Mouse (Mus musculus): ENCODE results near the gene Ppm1m. TPM values are rescaled to one million over a fixed set of nuclear protein-coding genes. Genes with fewer than 3 reads are reported as not detected.
A peak's percentile ranks its signal among the peaks of the same experiment; 100 is the strongest.

Ppm1m gene
- total RNA-seq, 4 experiments from 2014 or later, result 95.9 to 143 (median 121) TPM

DNA sequence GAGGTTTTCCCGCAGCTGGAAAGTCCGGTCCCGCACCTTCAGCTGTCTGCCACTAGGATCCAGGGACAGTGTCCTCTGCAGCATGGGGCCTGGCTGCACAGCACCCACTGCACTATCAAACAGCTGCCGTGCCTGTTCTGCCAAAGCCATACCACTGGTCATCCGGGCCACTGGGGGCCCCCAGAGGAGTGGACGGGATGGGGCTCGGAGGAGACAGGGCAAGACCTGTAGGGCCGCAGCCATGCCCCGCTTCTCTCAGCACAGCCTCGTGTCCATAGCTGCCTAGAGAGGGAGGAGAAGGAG, 42.0 kb downstream of the Ppm1m start:
- DNase-seq, result no peak

GRCm38 (mm10) chr9:106156921-106157622, 42.5 kb downstream of the Ppm1m start:
- no peak for DNase-seq

DNA sequence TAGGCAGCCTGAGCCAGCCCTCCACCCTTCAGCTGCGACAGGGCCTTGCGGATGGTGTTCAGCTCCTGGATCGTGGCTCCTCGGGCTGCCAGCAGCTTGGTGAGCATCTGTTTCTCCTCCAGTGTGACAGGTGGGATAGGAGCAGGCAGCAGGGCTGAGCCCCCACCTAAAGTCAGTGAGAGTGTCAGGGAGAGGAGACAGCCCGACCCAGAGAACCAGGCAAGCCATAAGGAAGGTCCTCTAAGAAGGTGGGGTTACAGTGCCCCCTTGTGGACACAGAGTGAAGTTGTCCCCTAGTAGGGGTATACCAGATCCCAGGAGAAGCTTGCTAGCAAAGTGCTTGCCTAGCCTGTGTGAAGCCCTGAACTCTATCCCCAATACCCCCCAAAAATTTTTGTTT, 43.1 kb downstream of the Ppm1m start:
- DNase-seq, result no peak

GRCm38 (mm10) chr9:106154106-106154505, 45.4 kb downstream of the Ppm1m start:
- peak; percentile 78 for DNase-seq

DNA sequence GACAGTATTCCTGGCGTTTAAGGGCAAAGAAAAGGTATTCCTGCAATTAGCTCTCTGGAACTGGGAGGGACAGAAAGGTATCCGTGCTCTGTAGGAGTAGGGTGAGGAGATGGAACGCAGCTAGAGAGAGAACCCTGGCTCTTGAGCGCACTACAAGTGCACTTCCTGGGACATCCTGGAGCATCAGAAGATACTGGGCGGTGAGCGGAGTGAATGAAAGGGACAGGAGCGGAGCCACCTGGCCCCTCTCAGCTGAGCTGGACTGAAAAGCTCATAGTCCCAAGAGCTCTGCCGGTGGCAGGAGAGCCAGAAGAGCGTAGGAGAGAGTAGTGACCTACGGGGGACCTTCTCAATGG, 50.2 kb downstream of the Ppm1m start:
- DNase-seq, result no peak

GRCm38 (mm10) chr9:106148541-106149398, 50.8 kb downstream of the Ppm1m start:
- no peak for DNase-seq

DNA sequence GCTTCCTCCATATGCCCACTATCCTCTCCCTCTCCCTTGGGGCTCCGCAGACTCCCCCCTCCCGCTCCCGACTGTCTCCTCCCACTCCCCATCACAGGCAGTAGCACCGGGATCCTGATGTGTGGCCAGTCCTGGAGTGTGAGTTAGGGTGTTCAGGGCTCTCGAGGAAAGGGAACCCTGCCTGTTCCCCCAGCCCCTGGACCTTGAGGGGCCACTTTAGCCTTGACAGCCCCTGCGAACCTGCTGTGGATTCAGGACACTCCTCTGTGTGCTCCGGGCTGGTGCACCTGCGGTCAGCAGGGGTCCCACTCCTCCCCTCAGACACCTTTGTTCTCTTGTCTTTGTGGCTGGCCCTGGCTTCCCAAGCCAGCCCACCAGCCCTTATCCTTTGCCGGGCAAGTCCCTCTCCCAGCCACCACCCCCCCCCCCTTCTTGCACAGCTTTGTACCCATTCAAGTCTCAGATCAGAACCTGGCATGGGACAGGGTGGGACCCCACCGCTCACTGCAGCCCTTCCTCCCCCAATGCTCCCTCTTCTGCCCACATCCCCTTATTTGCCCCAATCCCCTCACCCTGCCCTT, 51.6 kb downstream of the Ppm1m start:
- no peak for DNase-seq

DNA sequence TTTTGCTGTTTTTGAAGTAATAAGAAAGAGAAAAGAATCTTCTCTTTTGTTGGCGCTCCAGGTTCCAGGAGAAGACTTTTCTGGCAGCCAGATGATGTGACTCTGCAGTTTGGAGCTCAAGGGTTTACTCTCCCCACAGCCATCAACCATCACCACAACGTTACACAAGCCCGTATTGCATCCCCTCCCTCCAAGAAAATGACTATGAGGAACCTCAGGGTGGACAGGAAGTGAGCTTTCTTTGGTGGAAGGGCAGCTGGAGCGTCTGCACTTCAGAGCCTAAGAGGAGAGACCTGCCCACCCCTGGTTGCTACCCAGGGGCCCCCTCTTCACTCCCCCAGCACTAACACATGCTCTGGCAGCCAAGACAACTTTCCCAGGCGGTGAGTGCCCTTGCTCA, 52.3 kb downstream of the Ppm1m start:
- no peak for DNase-seq

DNA sequence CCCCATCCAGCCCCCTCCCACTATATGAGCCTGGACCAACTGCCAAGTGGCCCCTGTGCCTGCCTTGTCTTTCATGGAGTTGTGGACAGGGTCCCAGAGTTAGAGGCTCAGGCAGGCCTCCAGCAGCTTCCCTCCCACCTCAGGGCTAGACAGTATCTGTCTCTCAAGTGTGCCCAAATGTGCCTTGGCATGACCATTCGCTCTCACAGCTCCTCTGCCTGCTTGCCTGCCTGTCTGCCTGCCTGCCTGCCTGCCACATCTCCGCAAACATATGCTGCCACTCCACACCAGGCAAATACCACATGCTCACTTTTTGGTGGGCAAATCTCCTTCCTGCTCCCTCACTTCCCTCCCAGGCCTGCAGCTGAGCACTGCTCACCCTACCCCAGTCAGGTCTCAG, 54.0 kb downstream of the Ppm1m start:
- no peak for DNase-seq

Small RNA genes within 50 kb of the gene (microRNA-seq; reads per million reads assigned to microRNA genes)
- 0 reads per million in 2 experiments for gene Mir135a-1
- 129,207 to 148,564 reads per million in 2 experiments for gene Mirlet7g

Other genes with a start within 250 kb of the Ppm1m start
- gene Col6a5, start 239.1 kb downstream of the Ppm1m start, total RNA-seq (2022), result 1 to 10 TPM; 2.3 to 9.6 (median 5.9) TPM
- 1 to 10 TPM in 1 of 4 experiments, under 1 TPM in 3; 0.11 to 1.2 (median 0.58) TPM for gene Col6a4, start 103.0 kb downstream of the Ppm1m start, total RNA-seq (2022)
- 1 to 10 TPM; 1.9 to 5.4 (median 3.0) TPM for gene Glyctk, start 41.6 kb downstream of the Ppm1m start, total RNA-seq (2022)
- 100 to 1,000 TPM in 2 of 4 experiments, 10 to 100 TPM in 2; 64.6 to 102 (median 99.7) TPM for gene Wdr82, start 28.8 kb downstream of the Ppm1m start, total RNA-seq (2022)
- 100 to 1,000 TPM in 3 of 4 experiments, 10 to 100 TPM in 1; 92.9 to 136 (median 118) TPM for gene Twf2, start 3.4 kb upstream of the Ppm1m start, total RNA-seq (2022)
- gene Tlr9, start 22.9 kb upstream of the Ppm1m start, total RNA-seq (2022), result 1 to 10 TPM in 3 of 4 experiments, under 1 TPM in 1; 0.98 to 2.7 (median 1.5) TPM
- 1,000 to 10,000 TPM in 3 of 4 experiments, 100 to 1,000 TPM in 1; 739 to 2,154 (median 1,752) TPM for gene Alas1, start 48.9 kb upstream of the Ppm1m start, total RNA-seq (2022)
- 1 to 10 TPM; 3.9 to 6.5 (median 5.5) TPM for gene Poc1a, start 81.3 kb upstream of the Ppm1m start, total RNA-seq (2022)
- 10 to 100 TPM; 13.1 to 22.0 (median 18.4) TPM for gene Dusp7, start 168.9 kb upstream of the Ppm1m start, total RNA-seq (2022)
- 100 to 1,000 TPM; 369 to 422 (median 377) TPM for gene Rpl29, start 229.7 kb upstream of the Ppm1m start, total RNA-seq (2022)
- 10 to 100 TPM; 15.4 to 21.4 (median 18.2) TPM for gene Acy1, start 238.6 kb upstream of the Ppm1m start, total RNA-seq (2022)
- gene Abhd14b, start 247.7 kb upstream of the Ppm1m start, total RNA-seq (2022), result 10 to 100 TPM; 46.4 to 65.7 (median 49.1) TPM
- 10 to 100 TPM; 24.8 to 32.3 (median 26.4) TPM for gene Abhd14a, start 247.9 kb upstream of the Ppm1m start, total RNA-seq (2022)